Mouse (Mus musculus) midbrain, embryonic 13.5 days (tissue): ENCODE results near the gene Sh3d19. TPM values are rescaled to one million over a fixed set of nuclear protein-coding genes. Genes with fewer than 3 reads are reported as not detected.

Experiments used
- ATAC-seq: fragments of 200-750 bp; cut with Nextera tagmentation; 2 replicates; pipeline ENCODE4 v1.8.0; 2017; ENCODE audit warnings: mild to moderate bottlenecking, moderate TSS enrichment, moderate library complexity
- H3K27ac ChIP-seq: fragments of 300-500 bp; sonication (generic); 2 replicates; pipeline ENCODE4 v1.5.1; 2015; ENCODE audit warnings: inconsistent platforms, mild to moderate bottlenecking, moderate library complexity
- H3K27me3 ChIP-seq: fragments of 300-500 bp; sonication (generic); 2 replicates; pipeline ENCODE4 v1.6.1; 2015; ENCODE audit warnings: mild to moderate bottlenecking, inconsistent platforms
- H3K36me3 ChIP-seq: fragments of 300-500 bp; sonication (generic); 2 replicates; pipeline ENCODE4 v1.6.1; 2015; ENCODE audit warnings: mild to moderate bottlenecking, inconsistent platforms
- H3K4me1 ChIP-seq: fragments of 300-500 bp; sonication (generic); replicated peaks from 2 replicates; pipeline ENCODE4 v1.6.1; 2015; ENCODE audit warnings: inconsistent platforms
- H3K4me2 ChIP-seq: fragments of 300-500 bp; sonication (generic); replicated peaks from 2 replicates; pipeline ENCODE4 v1.6.1; 2015; ENCODE audit warnings: moderate library complexity, mild to moderate bottlenecking, inconsistent platforms
- H3K4me3 ChIP-seq: fragments of 300-500 bp; sonication (generic); replicated peaks from 2 replicates; pipeline ENCODE4 v1.5.1; 2015; ENCODE audit warnings: mild to moderate bottlenecking, inconsistent platforms
- H3K9ac ChIP-seq: fragments of 300-500 bp; sonication (generic); replicated peaks from 2 replicates; pipeline ENCODE4 v1.6.1; 2015; ENCODE audit warnings: mild to moderate bottlenecking, inconsistent platforms
- H3K9me3 ChIP-seq: fragments of 300-500 bp; sonication (generic); 2 replicates; pipeline ENCODE4 v1.6.1; 2016; ENCODE audit warnings: mild to moderate bottlenecking, inconsistent platforms
- WGBS: fragments of 180-500 bp; shearing (Covaris S2); methylation state at CpG from one replicate; pipeline ENCODE4 v1.1.7; 2015; 5-methylcytosine and 5-hydroxymethylcytosine counted together
- polyA plus RNA-seq: library from polyadenylated mRNA; unstranded; fragments of >200 nt; fragmentation: Nextera tagmentation; extraction: Ambion mirVana; gene quantifications from 2 replicates; pipeline ENCODE4 v1.2.1, GENCODE M21; 2015

Sh3d19 gene
- polyA plus RNA-seq, 1 experiment from 2014 or later, result 8.6 TPM

DNA sequence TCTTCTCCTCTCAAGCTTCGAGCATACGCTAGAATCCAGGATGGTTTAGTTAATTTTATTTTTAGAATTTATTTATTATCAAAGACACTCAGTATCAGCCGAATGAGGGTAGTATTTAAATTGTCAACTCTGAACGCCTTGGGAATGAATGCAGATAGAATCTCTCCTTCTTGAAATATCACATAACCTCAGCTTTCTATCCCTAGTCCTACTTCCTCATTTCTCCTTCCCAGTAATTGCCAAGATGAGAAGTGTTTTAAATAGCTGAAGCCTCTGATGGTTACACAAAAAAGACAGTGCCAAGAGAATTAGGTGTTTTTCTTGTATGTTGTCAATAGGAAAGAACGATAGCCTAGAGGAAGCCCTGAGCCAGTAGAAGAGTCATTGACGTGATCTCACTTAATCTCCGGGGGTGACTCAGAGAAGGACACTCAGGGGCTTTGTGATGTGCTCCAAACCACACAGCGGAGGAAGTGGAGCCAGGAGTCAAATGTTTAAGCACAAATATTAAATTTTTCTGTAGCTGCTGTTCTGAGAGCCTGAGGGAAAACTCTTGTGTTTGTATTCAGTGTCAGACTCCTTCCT lies 198.0 kb downstream of the Sh3d19 start:
- no peak for ATAC-seq
- H3K9me3 ChIP-seq, result no peaks in the 10 kb centered on the region
- no peaks in the 10 kb centered on the region for H3K4me1 ChIP-seq
- H3K27me3 ChIP-seq, result no peaks in the 10 kb centered on the region
- no peaks in the 10 kb centered on the region for H3K36me3 ChIP-seq
- H3K27ac ChIP-seq, result no peak overlapping the region
- no peak overlapping the region for H3K4me2 ChIP-seq
- 78% methylated on average over 8 of the region's 8 CpGs for WGBS
- H3K4me3 ChIP-seq, result no peak overlapping the region
- no peak overlapping the region for H3K9ac ChIP-seq

DNA sequence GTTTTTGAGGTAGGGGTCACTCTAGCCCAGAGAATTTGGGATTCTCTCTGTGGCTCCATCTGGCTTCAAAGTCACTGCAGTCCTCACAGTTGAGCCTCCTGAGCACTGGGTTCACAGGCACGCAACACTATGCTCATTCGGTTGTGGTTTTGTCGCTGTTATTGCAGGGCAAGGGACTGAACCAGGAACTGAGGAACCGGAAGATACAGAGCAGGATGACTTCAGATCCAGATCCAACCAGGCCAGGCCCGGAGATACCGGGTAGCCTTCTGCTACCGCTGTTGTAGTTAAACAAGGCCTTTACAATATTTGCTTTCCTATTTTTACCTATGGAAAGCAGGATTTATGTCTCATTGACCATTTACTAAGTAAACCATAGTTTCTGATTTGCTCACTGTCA lies 208.8 kb downstream of the Sh3d19 start:
- WGBS, result 91% methylated on average over 7 of the region's 7 CpGs
- H3K9me3 ChIP-seq, result no peaks in the 10 kb centered on the region
- H3K27me3 ChIP-seq, result no peaks in the 10 kb centered on the region
- H3K27ac ChIP-seq, result no peak overlapping the region
- H3K4me3 ChIP-seq, result no peak overlapping the region
- no peaks in the 10 kb centered on the region for H3K4me1 ChIP-seq
- H3K36me3 ChIP-seq, result no peaks in the 10 kb centered on the region
- no peak overlapping the region for H3K4me2 ChIP-seq
- no peak overlapping the region for H3K9ac ChIP-seq
- ATAC-seq, result no peak

Other genes with a start within 250 kb of the Sh3d19 start
- 0.09 and 0.14 TPM in 2 replicates for gene Fam160a1, start 153.8 kb upstream of the Sh3d19 start, polyA plus RNA-seq
- 0.14 TPM in 1 of 2 replicates, not detected in the other for gene Glt28d2, start 83.6 kb upstream of the Sh3d19 start, polyA plus RNA-seq
- gene Gm37240, start 83.6 kb upstream of the Sh3d19 start, polyA plus RNA-seq, result 0.16 TPM in 1 of 2 replicates, not detected in the other
- not detected in 2 replicates for gene Prss48, start 31.4 kb downstream of the Sh3d19 start, polyA plus RNA-seq
- 722 and 731 TPM in 2 replicates for gene Rps3a1, start 171.6 kb downstream of the Sh3d19 start, polyA plus RNA-seq